Comparison of ENCODE assay signal across 25 mouse cellular contexts in the genomic region with DNA sequence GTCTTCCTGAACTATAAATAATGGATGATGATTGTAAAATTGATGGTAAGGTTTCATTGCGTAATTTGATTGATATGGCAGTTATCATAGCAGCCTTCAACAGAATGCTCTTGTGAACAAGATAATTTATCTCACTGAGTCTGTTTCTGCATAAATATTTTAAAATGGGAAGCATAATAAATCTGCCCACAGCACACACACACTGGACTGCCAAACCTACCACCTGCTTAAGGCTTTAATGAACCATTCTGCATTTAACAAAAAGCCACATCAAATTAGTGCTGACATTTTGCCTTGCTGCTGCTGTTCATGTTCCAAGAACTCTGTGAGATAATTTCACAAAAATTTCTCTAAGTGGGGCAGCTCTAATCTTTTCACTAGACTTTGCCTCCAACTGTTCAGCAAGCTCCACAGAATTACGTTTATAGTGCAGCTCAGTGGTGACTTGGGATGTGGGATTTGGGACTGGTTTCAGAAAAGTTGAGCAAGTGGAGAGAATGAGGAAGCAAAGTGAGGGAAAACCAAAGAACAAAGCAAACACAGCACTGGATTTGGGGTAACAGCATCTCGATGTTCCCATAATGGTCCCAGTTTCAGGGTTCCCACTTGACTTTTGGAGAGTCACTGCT.
DNase-seq lines count a peak whose midpoint lies in the region; ATAC-seq and TF ChIP-seq lines count a peak whose summit lies in the region.
"Had no signal": no experiment of that assay in that cellular context is flagged by ENCODE, and none has a peak within 500 bp of the region (broad histone marks: within the 10 kb centered on the region; RNA-seq: fewer than 3 reads in every experiment).

No protein-coding gene starts in this region.

- no peak for TF ChIP-seq EP300 in lung, postnatal 0 days (IDR thresholded peaks at IDR 0.05)

- H3K4me3 ChIP-seq in lung, postnatal 0 days (ENCODE audit: low read depth, low read length), result no peak overlapping the region
- H3K4me3 ChIP-seq: embryonic facial prominence, embryonic 15.5 days; heart, embryonic 15.5 days; hindbrain, embryonic 12.5 days; layer of hippocampus, adult 2 months; left cerebral cortex, adult 2 months; limb, embryonic 12.5 days; liver, embryonic 12.5 days; midbrain, embryonic 15.5 days; neural tube, embryonic 15.5 days had no signal

- H3K4me1 ChIP-seq in lung, postnatal 0 days (ENCODE audit: insufficient read depth, low read depth, low read length), result no peaks in the 10 kb centered on the region; the same call in 1 of the 2 replicates
- H3K4me1 ChIP-seq: embryonic facial prominence, embryonic 15.5 days; hindbrain, embryonic 12.5 days; limb, embryonic 12.5 days; liver, embryonic 12.5 days; midbrain, embryonic 15.5 days; neural tube, embryonic 15.5 days had no signal

- ATAC-seq in lung, postnatal 0 days, result no peak
- ATAC-seq: liver, embryonic 12.5 days; midbrain, embryonic 15.5 days; Patski had no signal

- TF ChIP-seq CTCF in lung, postnatal 0 days (IDR thresholded peaks at IDR 0.05), result no peak

- 60% methylated on average over 3 of the region's 3 CpGs for WGBS in lung, postnatal 0 days

- H3K9me3 ChIP-seq in lung, postnatal 0 days (ENCODE audit: low read length), result no peaks in the 10 kb centered on the region
- H3K9me3 ChIP-seq: embryonic facial prominence, embryonic 15.5 days; heart, embryonic 15.5 days; hindbrain, embryonic 12.5 days; limb, embryonic 12.5 days; liver, embryonic 12.5 days; midbrain, embryonic 15.5 days; neural tube, embryonic 15.5 days had no signal

- H3K36me3 ChIP-seq in lung, postnatal 0 days (ENCODE audit: insufficient read depth, low read length), result no peaks in the 10 kb centered on the region
- H3K36me3 ChIP-seq: embryonic facial prominence, embryonic 15.5 days; heart, embryonic 15.5 days; hindbrain, embryonic 12.5 days; limb, embryonic 12.5 days; liver, embryonic 12.5 days; midbrain, embryonic 15.5 days; neural tube, embryonic 15.5 days had no signal

- H3K27ac ChIP-seq in lung, postnatal 0 days (ENCODE audit: low read length), result no peak overlapping the region
- H3K27ac ChIP-seq: embryonic facial prominence, embryonic 15.5 days; heart, embryonic 15.5 days; hindbrain, embryonic 12.5 days; layer of hippocampus, adult 2 months; left cerebral cortex, adult 2 months; limb, embryonic 12.5 days; liver, embryonic 12.5 days; midbrain, embryonic 15.5 days; neural tube, embryonic 15.5 days had no signal

- H3K27me3 ChIP-seq in lung, postnatal 0 days (replicated peaks; ENCODE audit: insufficient read depth, low read length), result no peaks in the 10 kb centered on the region
- H3K27me3 ChIP-seq: embryonic facial prominence, embryonic 15.5 days; heart, embryonic 15.5 days; hindbrain, embryonic 12.5 days; limb, embryonic 12.5 days; liver, embryonic 12.5 days; midbrain, embryonic 15.5 days; neural tube, embryonic 15.5 days had no signal

- no peak overlapping the region for H3K4me2 ChIP-seq in lung, postnatal 0 days (replicated peaks; ENCODE audit: low read depth, low read length)
- H3K4me2 ChIP-seq: embryonic facial prominence, embryonic 15.5 days; heart, embryonic 15.5 days; hindbrain, embryonic 12.5 days; limb, embryonic 12.5 days; liver, embryonic 12.5 days; lung, embryonic 14.5 days; midbrain, embryonic 15.5 days; neural tube, embryonic 15.5 days had no signal

- H3K9ac ChIP-seq in lung, postnatal 0 days (replicated peaks; ENCODE audit: low read depth), result no peak overlapping the region
- H3K9ac ChIP-seq: embryonic facial prominence, embryonic 15.5 days; heart, embryonic 15.5 days; hindbrain, embryonic 12.5 days; limb, embryonic 12.5 days; liver, embryonic 12.5 days; lung, embryonic 14.5 days; midbrain, embryonic 15.5 days; neural tube, embryonic 15.5 days had no signal

- intact Hi-C loops in heart, postnatal 14 days (cut with DNase I), result no loop called here

- DNase-seq in heart, adult 11 months, result peak; percentile 96
- no peak for DNase-seq in heart, postnatal 4 days
- DNase-seq in lung, postnatal 0 days (ENCODE audit: low spot score), result peak; percentile 21
- no peak for DNase-seq in lung, postnatal 4 days
- peak; percentile 28 for DNase-seq in brain, adult 2 months (ENCODE audit: low read depth, low spot score)
- peak; percentile 6 to 18 for DNase-seq in heart, postnatal 14 days
- no peak for DNase-seq in left cerebral cortex, adult 18-20 months (ENCODE audit: low spot score in 2 of 2)
- no peak for DNase-seq in left cerebral cortex, adult 9 months (ENCODE audit: low spot score in 2 of 2)
- DNase-seq: adrenal gland, postnatal 14 days; cerebellum, adult 2 months; cerebellum, postnatal 36 days; kidney, adult 18-20 months; kidney, postnatal 10 days; lung, embryonic 14.5 days; spleen, adult 18-20 months had no signal

Comparison
In these comparisons a context has a peak if more than half of its experiments do, and no peak if none do; other contexts are left out.
1. DNase-seq: peak in heart, adult 11 months (single experiment), lung, postnatal 0 days (single experiment), brain, adult 2 months (single experiment) and heart, postnatal 14 days (2 of 2); none in heart, postnatal 4 days (single experiment), lung, postnatal 4 days (0 of 2), left cerebral cortex, adult 18-20 months (0 of 2) and left cerebral cortex, adult 9 months (0 of 2).